Mouse (Mus musculus): ENCODE measurements around the gene Iqgap3. TPM values are rescaled to one million over a fixed set of nuclear protein-coding genes. Genes with fewer than 3 reads are reported as not detected.

Iqgap3 gene
- polyA plus RNA-seq, 1 experiment from 2014 or later = 24.9 TPM

- H3K9ac ChIP-seq = no peak overlapping the region
- no peak overlapping the region for H3K4me3 ChIP-seq (replicated peaks)
- H3K36me3 ChIP-seq (replicated peaks) = no peaks in the 10 kb centered on the region
- no peaks in the 10 kb centered on the region for H3K9me3 ChIP-seq
- H3K4me1 ChIP-seq = no peaks in the 10 kb centered on the region
- H3K27ac ChIP-seq = no peak overlapping the region
- no peak for ATAC-seq (ENCODE audit: low FRiP score)
- peaks cover 8% of the 10 kb centered on the region for H3K27me3 ChIP-seq
- WGBS = 82% methylated on average over 8 of the region's 8 CpGs
- H3K4me2 ChIP-seq = no peak overlapping the region
Measured at GRCm38 (mm10) chr3:88074766-88075165, 7.0 kb upstream of the Iqgap3 start.

DNA sequence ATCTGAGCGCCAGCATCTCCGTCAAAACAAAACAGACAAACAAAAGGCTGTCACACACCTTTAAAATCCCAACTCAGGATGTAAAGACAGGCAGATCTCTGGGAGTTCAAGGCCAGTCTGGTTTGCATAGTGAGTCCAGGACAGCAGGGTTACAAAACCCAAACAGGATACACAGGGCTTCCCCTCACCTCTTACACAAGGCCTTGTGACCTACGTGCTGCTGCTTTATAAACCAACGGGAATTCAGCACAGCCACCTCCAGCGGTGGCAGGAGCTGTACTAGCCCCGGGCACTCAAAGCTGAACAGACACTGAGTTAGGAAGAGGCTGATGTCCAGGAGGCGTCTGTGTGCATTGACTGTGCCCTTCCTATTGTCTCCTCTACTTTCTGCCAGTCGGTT is 4.3 kb upstream of the Iqgap3 start:
- H3K36me3 ChIP-seq (replicated peaks) = no peaks in the 10 kb centered on the region
- 47% methylated on average over 8 of the region's 8 CpGs for WGBS
- H3K27ac ChIP-seq = no peak overlapping the region
- H3K9ac ChIP-seq = no peak overlapping the region
- H3K4me3 ChIP-seq (replicated peaks) = no peak overlapping the region
- peaks cover 9% of the 10 kb centered on the region for H3K4me1 ChIP-seq
- H3K4me2 ChIP-seq = no peak overlapping the region
- no peaks in the 10 kb centered on the region for H3K9me3 ChIP-seq
- H3K27me3 ChIP-seq = no peaks in the 10 kb centered on the region; the same call in 1 of the 2 replicates
- no peak for ATAC-seq (ENCODE audit: low FRiP score)

- Histone ChIP-seq H3K27me3 (no peaks in the 10 kb centered on the region; the same call in 1 of the 2 replicates), H3K4me2 (no peak within 1 kb of the TSS), H3K36me3 (replicated peaks) (no peaks in the 10 kb centered on the region), H3K4me3 (replicated peaks) (no peak within 1 kb of the TSS), H3K9ac (no peak within 1 kb of the TSS), H3K9me3 (no peaks in the 10 kb centered on the region), H3K4me1 (peaks cover 17% of the 10 kb centered on the region), H3K27ac (no peak within 1 kb of the TSS)
- WGBS = 78% methylated on average over 4 of the region's 4 CpGs
- no peak for ATAC-seq (ENCODE audit: low FRiP score)
Measured at GRCm38 (mm10) chr3:88078204-88078603, 3.6 kb upstream of the Iqgap3 start, which contains the start of gene Ttc24. Ttc24 (minus strand) TSS chr3:88078304.

GRCm38 (mm10) chr3:88082224-88082618 is 450 bp downstream of the Iqgap3 start:
- H3K9me3 ChIP-seq = no peaks in the 10 kb centered on the region
- 0 out of 2 replicates have a peak overlapping the region, but pooled peaks have one; percentile 61 for H3K27ac ChIP-seq
- ATAC-seq (ENCODE audit: low FRiP score) = peak; percentile 24; the same call in 1 of the 2 replicates
- peak overlapping the region; percentile 84 for H3K4me2 ChIP-seq
- peaks cover 7% of the 10 kb centered on the region; the same call in 1 of the 2 replicates for H3K36me3 ChIP-seq (replicated peaks)
- peak overlapping the region; percentile 69 for H3K9ac ChIP-seq
- peaks cover 18% of the 10 kb centered on the region for H3K4me1 ChIP-seq
- WGBS = 2% methylated on average over 13 of the region's 13 CpGs
- H3K27me3 ChIP-seq = no peaks in the 10 kb centered on the region
- peak overlapping the region; percentile 70 for H3K4me3 ChIP-seq (replicated peaks)

GRCm38 (mm10) chr3:88082663-88083062 is 892 bp downstream of the Iqgap3 start:
- H3K4me1 ChIP-seq = peaks cover 18% of the 10 kb centered on the region
- WGBS = 11% methylated on average over 4 of the region's 4 CpGs
- H3K4me3 ChIP-seq (replicated peaks) = peak overlapping the region; percentile 70
- peak overlapping the region; percentile 69 for H3K9ac ChIP-seq
- H3K27ac ChIP-seq = no peak overlapping the region
- H3K4me2 ChIP-seq = peak overlapping the region; percentile 84
- H3K9me3 ChIP-seq = no peaks in the 10 kb centered on the region
- peaks cover 7% of the 10 kb centered on the region; the same call in 1 of the 2 replicates for H3K36me3 ChIP-seq (replicated peaks)
- H3K27me3 ChIP-seq = no peaks in the 10 kb centered on the region
- peak; percentile 30; the same call in 1 of the 2 replicates for ATAC-seq (ENCODE audit: low FRiP score)

- Histone ChIP-seq H3K9ac (no peak overlapping the region), H3K27ac (no peak overlapping the region), H3K36me3 (replicated peaks) (peaks cover 16% of the 10 kb centered on the region), H3K4me3 (replicated peaks) (no peak overlapping the region), H3K9me3 (no peaks in the 10 kb centered on the region), H3K4me2 (no peak overlapping the region), H3K4me1 (peaks cover 18% of the 10 kb centered on the region), H3K27me3 (no peaks in the 10 kb centered on the region)
- no peak for ATAC-seq (ENCODE audit: low FRiP score)
- WGBS = 90% methylated on average over 2 of the region's 2 CpGs
Measured at GRCm38 (mm10) chr3:88084001-88084400, 2.2 kb downstream of the Iqgap3 start.

DNA sequence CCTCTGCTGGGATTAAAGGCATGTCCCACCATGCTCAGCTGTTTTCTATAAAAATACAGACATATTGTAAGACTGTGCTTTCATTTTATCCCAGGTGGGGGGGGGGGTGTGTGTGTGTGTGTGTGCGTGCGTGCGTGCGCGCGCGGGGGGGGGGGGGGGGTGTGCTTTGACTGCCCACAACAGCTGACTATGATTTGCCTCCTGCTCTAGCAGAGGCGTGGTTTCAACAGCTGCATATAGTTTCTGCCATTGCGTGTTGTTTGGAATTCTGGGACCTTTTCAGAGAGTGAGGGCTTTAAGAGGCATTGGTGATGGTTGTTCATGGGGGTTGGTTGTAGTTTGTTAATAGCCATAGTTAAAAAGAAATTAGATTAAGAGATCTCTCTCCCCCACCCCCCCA is 3.7 kb downstream of the Iqgap3 start:
- Histone ChIP-seq H3K9me3 (no peaks in the 10 kb centered on the region), H3K4me1 (peaks cover 18% of the 10 kb centered on the region), H3K36me3 (replicated peaks) (peaks cover 31% of the 10 kb centered on the region), H3K27me3 (no peaks in the 10 kb centered on the region), H3K4me2 (no peak overlapping the region), H3K4me3 (replicated peaks) (no peak overlapping the region), H3K9ac (no peak overlapping the region), H3K27ac (no peak overlapping the region)
- ATAC-seq (ENCODE audit: low FRiP score) = no peak
- WGBS = 84% methylated on average over 5 of the region's 9 CpGs

- peaks cover 51% of the 10 kb centered on the region for H3K36me3 ChIP-seq (replicated peaks)
- H3K9ac ChIP-seq = no peak overlapping the region
- no peak for ATAC-seq (ENCODE audit: low FRiP score)
- H3K27me3 ChIP-seq = no peaks in the 10 kb centered on the region
- no peak overlapping the region for H3K4me2 ChIP-seq
- 91% methylated on average over 1 of the region's 1 CpGs for WGBS
- no peak overlapping the region for H3K4me3 ChIP-seq (replicated peaks)
- H3K9me3 ChIP-seq = no peaks in the 10 kb centered on the region
- peaks cover 6% of the 10 kb centered on the region for H3K4me1 ChIP-seq
- no peak overlapping the region for H3K27ac ChIP-seq
Measured at GRCm38 (mm10) chr3:88087688-88088087, 5.9 kb downstream of the Iqgap3 start.

GRCm38 (mm10) chr3:88090106-88090505 is 8.3 kb downstream of the Iqgap3 start:
- Histone ChIP-seq H3K27ac (no peak overlapping the region), H3K36me3 (replicated peaks) (peaks cover 66% of the 10 kb centered on the region), H3K4me3 (replicated peaks) (no peak overlapping the region), H3K9ac (no peak overlapping the region), H3K4me1 (no peaks in the 10 kb centered on the region), H3K27me3 (no peaks in the 10 kb centered on the region), H3K9me3 (no peaks in the 10 kb centered on the region), H3K4me2 (no peak overlapping the region)
- WGBS = 93% methylated on average over 7 of the region's 7 CpGs
- ATAC-seq (ENCODE audit: low FRiP score) = no peak

GRCm38 (mm10) chr3:88090616-88091015 is 8.8 kb downstream of the Iqgap3 start:
- 96% methylated on average over 6 of the region's 6 CpGs for WGBS
- H3K9ac ChIP-seq = no peak overlapping the region
- no peak overlapping the region for H3K27ac ChIP-seq
- H3K4me1 ChIP-seq = no peaks in the 10 kb centered on the region
- no peaks in the 10 kb centered on the region for H3K9me3 ChIP-seq
- no peak overlapping the region for H3K4me2 ChIP-seq
- H3K27me3 ChIP-seq = no peaks in the 10 kb centered on the region
- H3K36me3 ChIP-seq (replicated peaks) = peaks cover 69% of the 10 kb centered on the region
- no peak overlapping the region for H3K4me3 ChIP-seq (replicated peaks)
- ATAC-seq (ENCODE audit: low FRiP score) = no peak

- WGBS = 84% methylated on average over 5 of the region's 5 CpGs
- Histone ChIP-seq H3K36me3 (replicated peaks) (peaks cover 82% of the 10 kb centered on the region), H3K9me3 (no peaks in the 10 kb centered on the region), H3K27ac (no peak overlapping the region), H3K4me1 (no peaks in the 10 kb centered on the region), H3K4me2 (no peak overlapping the region), H3K9ac (no peak overlapping the region), H3K4me3 (replicated peaks) (no peak overlapping the region), H3K27me3 (no peaks in the 10 kb centered on the region)
- no peak for ATAC-seq (ENCODE audit: low FRiP score)
Measured at GRCm38 (mm10) chr3:88094126-88094525, 12.4 kb downstream of the Iqgap3 start.

- WGBS = 94% methylated on average over 6 of the region's 6 CpGs
- ATAC-seq (ENCODE audit: low FRiP score) = no peak
Measured at GRCm38 (mm10) chr3:88097666-88098065, 15.9 kb downstream of the Iqgap3 start.

GRCm38 (mm10) chr3:88100251-88100650 is 18.5 kb downstream of the Iqgap3 start:
- H3K36me3 ChIP-seq (replicated peaks) = peaks cover 81% of the 10 kb centered on the region
- H3K9me3 ChIP-seq = no peaks in the 10 kb centered on the region
- no peak overlapping the region for H3K9ac ChIP-seq
- no peaks in the 10 kb centered on the region for H3K4me1 ChIP-seq
- H3K4me3 ChIP-seq (replicated peaks) = no peak overlapping the region
- H3K27me3 ChIP-seq = no peaks in the 10 kb centered on the region
- no peak overlapping the region for H3K27ac ChIP-seq
- WGBS = 70% methylated on average over 3 of the region's 3 CpGs
- no peak for ATAC-seq (ENCODE audit: low FRiP score)
- no peak overlapping the region for H3K4me2 ChIP-seq

More at GRCm38 (mm10) chr3:88097666-88098065, 15.9 kb downstream of the Iqgap3 start:
- H3K9ac ChIP-seq = no peak overlapping the region
- H3K27me3 ChIP-seq = no peaks in the 10 kb centered on the region
- H3K9me3 ChIP-seq = no peaks in the 10 kb centered on the region
- H3K27ac ChIP-seq = no peak overlapping the region
- H3K4me1 ChIP-seq = no peaks in the 10 kb centered on the region
- no peak overlapping the region for H3K4me2 ChIP-seq
- peaks cover 79% of the 10 kb centered on the region for H3K36me3 ChIP-seq (replicated peaks)
- no peak overlapping the region for H3K4me3 ChIP-seq (replicated peaks)
